Mouse (Mus musculus) heart, adult 2 months (tissue): ENCODE measurements at regions not wholly inside any gene's neighbourhood (a gene's known extent, or its start where the extent isn't known, plus 50 kb on each side); places are given as distances from the start of the nearest gene placed in this dataset.

ENCODE experiments used
- CTCF ChIP-seq: fragments of 200-600 bp; IDR thresholded peaks from 2 replicates; pipeline ENCODE4 v1.8.1; 2022; ENCODE audit warnings: antibody characterized with exemption, mild to moderate bottlenecking, moderate library complexity
- POLR2A ChIP-seq: fragments of 200-500 bp; IDR thresholded peaks from 2 replicates; pipeline ENCODE4 v1.6.1; 2011; ENCODE audit warnings: mild to moderate bottlenecking, low read depth, low read length, control low read depth; ENCODE audit not compliant: insufficient read depth

DNA sequence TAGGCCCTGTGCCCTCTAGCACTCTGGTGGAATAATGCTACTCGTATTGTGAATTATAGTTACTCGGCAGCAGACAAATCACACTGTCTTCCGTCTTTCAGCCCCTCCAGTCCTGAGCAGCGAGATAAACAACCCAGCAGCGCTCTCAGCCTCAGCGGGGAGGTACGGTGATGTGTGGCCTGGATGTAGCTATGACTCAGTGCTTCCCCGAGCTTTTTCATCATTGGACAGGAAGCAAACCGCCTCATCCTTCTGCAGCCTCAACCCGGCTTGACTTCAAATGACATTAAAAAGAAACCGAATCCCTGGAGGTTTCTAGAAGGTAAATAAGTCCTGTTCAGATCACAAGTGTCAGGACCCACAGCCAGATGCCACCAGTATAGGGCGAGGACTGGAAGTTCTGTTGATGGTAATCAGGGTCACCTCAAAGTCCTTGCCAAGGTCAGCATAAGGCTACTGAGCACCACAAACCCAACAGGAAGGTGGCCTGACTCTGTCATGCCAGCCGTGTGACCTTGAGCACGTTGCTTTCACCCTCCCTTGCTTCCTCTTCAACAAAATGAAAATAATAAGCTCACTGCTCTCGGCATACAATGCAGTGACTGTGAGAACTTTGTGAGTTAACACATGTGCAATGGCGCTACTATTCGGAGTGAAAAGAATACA, 199.0 kb upstream of the Hes1 start:
- TF ChIP-seq CTCF (no peak), POLR2A (no peak)
